Mouse (Mus musculus): ENCODE measurements around the gene Zmym4. TPM values are rescaled to one million over a fixed set of nuclear protein-coding genes. Genes with fewer than 3 reads are reported as not detected.

The Zmym4 gene
- polyA plus RNA-seq, 1 experiment: 5.5 TPM

- TF ChIP-seq CTCF (IDR thresholded peaks at IDR 0.05; ENCODE audit: insufficient read depth, low read length) (no peak), POLR2A (IDR thresholded peaks at IDR 0.05; ENCODE audit: borderline replicate concordance, extremely low read depth, low read depth, low read length) (no peak)
- DNase-seq: no peak
Measured at GRCm38 (mm10) chr4:126860268-126860986, 107.5 kb downstream of the Zmym4 start.

GRCm38 (mm10) chr4:126852971-126853370, 115.0 kb downstream of the Zmym4 start:
- no peak for TF ChIP-seq CTCF (IDR thresholded peaks at IDR 0.05; ENCODE audit: insufficient read depth, low read length)
- TF ChIP-seq POLR2A (IDR thresholded peaks at IDR 0.05; ENCODE audit: borderline replicate concordance, extremely low read depth, low read depth, low read length): no peak
- H3K4me1 ChIP-seq (ENCODE audit: control insufficient read depth, insufficient read depth, low read length): no peaks in the 10 kb centered on the region
- no peak overlapping the region for H3K4me3 ChIP-seq (replicated peaks; ENCODE audit: extremely low read depth, low read depth, low read length)
- WGBS: 50% methylated on average over 11 of the region's 11 CpGs
- no peak for DNase-seq

More at GRCm38 (mm10) chr4:126860268-126860986, 107.5 kb downstream of the Zmym4 start:
- WGBS: 94% methylated on average over 9 of the region's 9 CpGs
- Histone ChIP-seq H3K4me1 (ENCODE audit: control insufficient read depth, insufficient read depth, low read length) (no peaks in the 10 kb centered on the region), H3K4me3 (replicated peaks; ENCODE audit: extremely low read depth, low read depth, low read length) (no peak overlapping the region)

- Histone ChIP-seq H3K4me3 (replicated peaks; ENCODE audit: extremely low read depth, low read depth, low read length) (no peak overlapping the region), H3K4me1 (ENCODE audit: control insufficient read depth, insufficient read depth, low read length) (no peaks in the 10 kb centered on the region)
- no peak for DNase-seq
- no peak for TF ChIP-seq CTCF (IDR thresholded peaks at IDR 0.05; ENCODE audit: insufficient read depth, low read length)
- TF ChIP-seq POLR2A (IDR thresholded peaks at IDR 0.05; ENCODE audit: borderline replicate concordance, extremely low read depth, low read depth, low read length): no peak
- WGBS: 65% methylated on average over 4 of the region's 4 CpGs
Measured at GRCm38 (mm10) chr4:126850778-126851080, 117.2 kb downstream of the Zmym4 start.

GRCm38 (mm10) chr4:126850019-126850777, 117.7 kb downstream of the Zmym4 start:
- no peak for DNase-seq
- H3K4me1 ChIP-seq (ENCODE audit: control insufficient read depth, insufficient read depth, low read length): no peaks in the 10 kb centered on the region
- TF ChIP-seq POLR2A (IDR thresholded peaks at IDR 0.05; ENCODE audit: borderline replicate concordance, extremely low read depth, low read depth, low read length): no peak
- TF ChIP-seq CTCF (IDR thresholded peaks at IDR 0.05; ENCODE audit: insufficient read depth, low read length): no peak
- H3K4me3 ChIP-seq (replicated peaks; ENCODE audit: extremely low read depth, low read depth, low read length): no peak overlapping the region
- WGBS: 67% methylated on average over 7 of the region's 7 CpGs

- H3K4me1 ChIP-seq (ENCODE audit: control insufficient read depth, insufficient read depth, low read length): no peaks in the 10 kb centered on the region
- WGBS: 61% methylated on average over 7 of the region's 7 CpGs
- no peak for DNase-seq
- no peak for TF ChIP-seq CTCF (IDR thresholded peaks at IDR 0.05; ENCODE audit: insufficient read depth, low read length)
- no peak for TF ChIP-seq POLR2A (IDR thresholded peaks at IDR 0.05; ENCODE audit: borderline replicate concordance, extremely low read depth, low read depth, low read length)
- no peak overlapping the region for H3K4me3 ChIP-seq (replicated peaks; ENCODE audit: extremely low read depth, low read depth, low read length)
Measured at GRCm38 (mm10) chr4:126846971-126847370, 121.0 kb downstream of the Zmym4 start.

GRCm38 (mm10) chr4:126845664-126846063, 122.3 kb downstream of the Zmym4 start:
- no peak for DNase-seq
- TF ChIP-seq CTCF (IDR thresholded peaks at IDR 0.05; ENCODE audit: insufficient read depth, low read length) (no peak), POLR2A (IDR thresholded peaks at IDR 0.05; ENCODE audit: borderline replicate concordance, extremely low read depth, low read depth, low read length) (no peak)
- 78% methylated on average over 4 of the region's 4 CpGs for WGBS

GRCm38 (mm10) chr4:126842911-126843310, 125.0 kb downstream of the Zmym4 start:
- WGBS: 69% methylated on average over 3 of the region's 3 CpGs
- Histone ChIP-seq H3K4me3 (replicated peaks; ENCODE audit: extremely low read depth, low read depth, low read length) (no peak overlapping the region), H3K4me1 (ENCODE audit: control insufficient read depth, insufficient read depth, low read length) (no peaks in the 10 kb centered on the region)
- no peak for TF ChIP-seq CTCF (IDR thresholded peaks at IDR 0.05; ENCODE audit: insufficient read depth, low read length)
- no peak for DNase-seq

More at GRCm38 (mm10) chr4:126845664-126846063, 122.3 kb downstream of the Zmym4 start:
- no peaks in the 10 kb centered on the region for H3K4me1 ChIP-seq (ENCODE audit: control insufficient read depth, insufficient read depth, low read length)
- no peak overlapping the region for H3K4me3 ChIP-seq (replicated peaks; ENCODE audit: extremely low read depth, low read depth, low read length)

- no peak overlapping the region for H3K4me3 ChIP-seq (replicated peaks; ENCODE audit: extremely low read depth, low read depth, low read length)
- H3K4me1 ChIP-seq (ENCODE audit: control insufficient read depth, insufficient read depth, low read length): no peaks in the 10 kb centered on the region
- TF ChIP-seq POLR2A (IDR thresholded peaks at IDR 0.05; ENCODE audit: borderline replicate concordance, extremely low read depth, low read depth, low read length): no peak
- no peak for DNase-seq
- 86% methylated on average over 15 of the region's 15 CpGs for WGBS
Measured at GRCm38 (mm10) chr4:126840996-126841560, 126.9 kb downstream of the Zmym4 start.

- 16% methylated on average over 7 of the region's 7 CpGs for WGBS
- DNase-seq: peak; percentile 83
Measured at GRCm38 (mm10) chr4:126839873-126840272, 128.1 kb downstream of the Zmym4 start.

More at GRCm38 (mm10) chr4:126839873-126840272, 128.1 kb downstream of the Zmym4 start:
- TF ChIP-seq POLR2A (IDR thresholded peaks at IDR 0.05; ENCODE audit: borderline replicate concordance, extremely low read depth, low read depth, low read length): no peak
- peak; percentile 97 for TF ChIP-seq CTCF (IDR thresholded peaks at IDR 0.05; ENCODE audit: insufficient read depth, low read length)
- H3K4me3 ChIP-seq (replicated peaks; ENCODE audit: extremely low read depth, low read depth, low read length): no peak overlapping the region
- no peaks in the 10 kb centered on the region for H3K4me1 ChIP-seq (ENCODE audit: control insufficient read depth, insufficient read depth, low read length)
